Mouse (Mus musculus) B cell, adult 2 months (primary cell): Measurements from ENCODE around the gene Wnt3.

Source experiments
- DNase-seq, 2 experiments: peaks; one replicate each; pipeline ENCODE4 v3.0.0; 2022

Wnt3 gene

DNA sequence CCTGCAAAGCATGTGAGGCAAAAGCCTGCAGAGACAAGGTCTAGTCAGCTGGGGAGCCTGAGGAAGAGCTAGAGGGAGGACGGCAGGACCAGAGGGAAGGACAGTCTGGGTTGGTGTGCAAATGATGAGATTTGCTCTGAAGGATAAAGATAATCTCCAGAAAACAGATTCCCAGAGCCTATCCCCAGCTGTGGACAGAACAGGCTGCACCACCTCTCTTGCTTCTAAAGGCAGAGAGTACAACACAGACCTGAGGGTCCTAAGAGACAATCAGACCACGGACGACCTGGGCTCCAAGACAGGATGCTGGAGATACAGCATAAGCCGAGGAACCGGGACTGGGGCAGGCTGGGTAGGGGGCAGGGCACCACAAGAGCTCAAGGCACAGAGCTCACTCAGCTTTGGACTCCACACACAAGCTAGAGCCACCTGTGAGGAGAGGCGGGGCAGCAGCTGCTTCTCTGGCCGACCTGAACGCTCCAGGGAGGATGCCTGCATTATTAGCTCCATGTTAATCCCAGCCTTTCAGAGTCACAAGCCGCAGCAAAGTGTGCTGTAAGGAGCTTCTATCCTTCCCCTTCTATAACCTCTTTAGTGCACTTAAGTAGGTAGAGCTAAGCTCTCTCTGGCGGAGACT is 79.5 kb downstream of the Wnt3 start:
- no peak for DNase-seq

GRCm38 (mm10) chr11:103854294-103854693 is 80.3 kb downstream of the Wnt3 start:
- no peak for DNase-seq

- DNase-seq = no peak
Measured at GRCm38 (mm10) chr11:103856641-103857040, 82.7 kb downstream of the Wnt3 start.

DNA sequence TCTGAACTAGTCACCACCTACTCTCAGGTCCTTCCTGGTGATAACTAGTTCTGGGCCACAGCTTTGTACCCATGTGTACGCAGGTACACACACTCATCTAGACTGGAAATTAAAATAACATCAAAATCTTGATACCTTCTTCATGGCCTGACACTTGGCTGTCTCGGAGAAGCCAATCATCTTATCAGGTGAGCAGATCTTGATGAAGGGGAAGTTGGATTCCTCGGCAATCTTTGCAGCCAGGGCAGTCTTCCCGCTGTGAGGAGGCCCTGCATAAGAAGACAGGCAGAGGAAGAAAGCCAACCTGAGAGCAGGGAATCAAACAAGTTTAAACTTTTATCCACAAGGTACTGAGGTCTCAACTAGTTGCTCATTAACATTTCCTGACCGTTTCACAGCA is 84.8 kb downstream of the Wnt3 start:
- DNase-seq = no peak

DNA sequence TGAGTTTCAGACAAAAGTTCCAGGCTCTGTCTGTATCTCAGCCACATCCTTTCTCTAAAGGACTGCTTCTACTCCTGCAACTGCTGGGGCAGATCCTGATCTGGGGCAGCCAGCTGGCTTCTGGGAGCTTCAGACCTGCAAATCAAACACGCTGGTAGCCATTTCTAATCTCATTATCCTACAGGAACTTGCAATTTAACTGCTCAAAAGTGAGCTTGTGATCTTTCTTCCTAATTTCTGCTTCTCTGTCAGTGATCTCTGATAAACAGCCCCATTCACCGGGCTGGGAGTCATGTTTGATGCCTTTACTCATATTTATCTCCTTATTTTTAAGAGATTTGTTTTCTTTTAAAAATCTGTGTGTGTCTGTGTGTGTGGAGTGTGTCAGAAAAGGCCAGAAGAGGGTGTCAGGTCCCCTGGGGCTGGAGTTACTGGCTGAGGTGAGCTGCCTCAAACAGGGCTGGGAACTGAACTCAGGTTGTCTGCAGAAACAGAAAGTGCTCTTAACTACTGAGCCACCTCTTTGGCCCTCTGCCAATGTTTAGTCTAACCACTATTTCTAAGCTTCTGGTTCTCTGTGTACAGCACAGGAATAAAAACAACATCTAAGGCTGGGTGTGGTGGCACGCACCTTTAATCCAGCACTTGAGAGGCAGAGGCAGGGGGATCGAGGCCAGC is 86.1 kb downstream of the Wnt3 start:
- DNase-seq = no peak

- DNase-seq = no peak
Measured at GRCm38 (mm10) chr11:103862951-103863350, 89.0 kb downstream of the Wnt3 start.

DNA sequence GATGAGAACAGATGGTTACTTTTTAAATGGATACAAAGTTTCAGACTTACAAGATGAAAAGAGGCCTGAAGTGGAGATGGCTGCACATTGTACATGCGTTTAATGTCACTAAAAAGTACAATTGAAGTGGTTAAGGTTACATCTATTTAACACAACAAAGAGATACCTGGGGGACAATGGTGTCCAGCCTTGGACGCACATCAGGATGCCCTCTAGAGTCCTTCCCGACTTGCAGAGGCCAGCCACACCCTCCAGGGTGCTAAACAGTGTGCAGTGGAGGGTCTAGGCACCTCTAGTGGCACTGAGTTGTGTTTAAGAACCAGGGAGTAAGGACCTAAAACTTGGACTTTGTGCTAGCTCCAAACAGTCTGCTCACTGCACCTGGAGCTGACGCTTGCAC is 90.5 kb downstream of the Wnt3 start:
- no peak for DNase-seq

GRCm38 (mm10) chr11:103865346-103865745 is 91.4 kb downstream of the Wnt3 start:
- DNase-seq = no peak
